Mouse (Mus musculus): ENCODE measurements at regions not wholly inside any gene's neighbourhood (a gene's known extent, or its start where the extent isn't known, plus 50 kb on each side); places are given as distances from the start of the nearest gene placed in this dataset.

DNA sequence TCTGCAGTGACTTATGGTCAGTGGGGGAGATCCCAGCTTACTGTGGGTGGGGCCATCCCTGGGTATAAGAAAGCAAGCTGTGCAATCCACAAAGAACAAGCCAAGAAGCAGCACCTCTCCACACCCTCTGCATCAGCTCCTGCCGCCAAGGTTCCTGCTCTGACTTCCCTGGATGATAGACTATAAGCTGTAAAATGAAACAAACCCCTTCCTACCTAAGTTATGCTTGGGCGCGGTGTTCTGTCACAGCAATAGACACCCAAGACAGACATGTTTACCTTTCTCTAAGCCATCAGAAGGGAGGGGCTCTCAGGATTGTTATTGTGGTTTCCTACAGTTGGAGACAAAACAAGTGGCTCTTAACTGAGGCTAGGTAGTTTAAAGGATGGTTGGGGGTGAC is 159.5 kb downstream of the Spata18 start:
- Histone ChIP-seq H3K36me3 (ENCODE audit: control insufficient read depth, insufficient read depth, low read length) (no peaks in the 10 kb centered on the region), H3K9ac (ENCODE audit: low read length) (no peak overlapping the region), H3K27ac (ENCODE audit: low read depth, low read length) (no peak overlapping the region), H3K4me3 (ENCODE audit: low read depth, low read length) (no peak overlapping the region), H3K9me3 (ENCODE audit: control insufficient read depth, low read length) (no peaks in the 10 kb centered on the region), H3K27me3 (ENCODE audit: control insufficient read depth, insufficient read depth, low read length) (no peaks in the 10 kb centered on the region), H3K4me1 (ENCODE audit: control insufficient read depth, insufficient read depth, low read length) (no peaks in the 10 kb centered on the region), H3K4me2 (ENCODE audit: low read depth) (no peak overlapping the region)
- no peak for ATAC-seq (ENCODE audit: insufficient read depth, low FRiP score, low TSS enrichment)
- DNase-seq (ENCODE audit: low spot score), result peak; percentile 25
- 58% methylated on average over 3 of the region's 3 CpGs for WGBS

DNA sequence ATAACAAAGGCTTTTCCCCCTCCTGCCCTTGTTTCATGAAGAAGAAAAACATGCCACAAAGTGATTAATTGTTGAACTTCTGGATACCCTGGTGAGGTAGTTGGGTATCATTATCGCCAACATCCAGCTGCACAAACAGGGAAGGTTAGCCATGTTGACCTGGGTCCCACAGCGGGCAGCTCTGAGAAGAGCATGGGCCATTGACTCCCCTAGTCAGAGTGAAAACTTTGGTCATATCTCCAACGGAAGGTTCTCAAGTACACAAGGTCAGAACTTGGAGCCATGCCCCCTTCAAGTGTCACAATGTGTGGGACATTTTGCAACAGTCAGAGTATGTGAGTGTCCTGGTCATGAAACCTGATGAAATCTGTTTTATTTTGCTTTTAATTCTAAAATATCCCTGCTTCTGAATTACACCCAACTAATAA is 159.9 kb downstream of the Spata18 start:
- ATAC-seq (ENCODE audit: insufficient read depth, low FRiP score, low TSS enrichment) (no peak), DNase-seq (ENCODE audit: low spot score) (peak; percentile 52)
- no peaks in the 10 kb centered on the region for H3K27me3 ChIP-seq (ENCODE audit: control insufficient read depth, insufficient read depth, low read length)
- H3K4me1 ChIP-seq (ENCODE audit: control insufficient read depth, insufficient read depth, low read length), result no peaks in the 10 kb centered on the region
- H3K27ac ChIP-seq (ENCODE audit: low read depth, low read length), result no peak overlapping the region
- H3K36me3 ChIP-seq (ENCODE audit: control insufficient read depth, insufficient read depth, low read length), result no peaks in the 10 kb centered on the region
- WGBS, result 51% methylated on average over 3 of the region's 3 CpGs
- H3K4me2 ChIP-seq (ENCODE audit: low read depth), result no peak overlapping the region
- H3K9me3 ChIP-seq (ENCODE audit: control insufficient read depth, low read length), result no peaks in the 10 kb centered on the region
- no peak overlapping the region for H3K9ac ChIP-seq (ENCODE audit: low read length)
- H3K4me3 ChIP-seq (ENCODE audit: low read depth, low read length), result no peak overlapping the region

DNA sequence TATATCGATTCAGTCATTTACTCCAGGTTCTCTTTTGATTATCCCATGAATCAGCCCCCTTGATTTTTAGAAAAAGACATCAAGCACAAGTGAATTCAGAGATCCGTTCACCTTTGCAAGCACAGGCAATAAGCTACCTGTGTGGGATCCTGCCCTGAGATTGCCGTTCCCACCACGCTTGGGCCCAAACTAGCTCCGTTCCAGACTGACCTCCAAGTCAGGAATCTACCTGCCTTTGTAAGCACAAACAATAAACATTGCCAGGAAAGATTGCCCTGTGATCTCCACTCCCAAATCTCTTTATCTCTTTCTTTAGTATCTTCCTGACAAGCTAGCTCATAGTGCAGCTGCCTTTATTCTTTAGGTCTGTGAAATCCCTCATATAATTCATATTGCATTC is 164.6 kb downstream of the Spata18 start:
- no peaks in the 10 kb centered on the region for H3K9me3 ChIP-seq (ENCODE audit: control insufficient read depth, low read length)
- H3K4me3 ChIP-seq (ENCODE audit: low read depth, low read length), result no peak overlapping the region
- no peak for ATAC-seq (ENCODE audit: insufficient read depth, low FRiP score, low TSS enrichment)
- H3K36me3 ChIP-seq (ENCODE audit: control insufficient read depth, insufficient read depth, low read length), result no peaks in the 10 kb centered on the region
- DNase-seq (ENCODE audit: low spot score), result no peak
- H3K9ac ChIP-seq (ENCODE audit: low read length), result no peak overlapping the region
- H3K4me1 ChIP-seq (ENCODE audit: control insufficient read depth, insufficient read depth, low read length), result no peaks in the 10 kb centered on the region
- no peak overlapping the region for H3K4me2 ChIP-seq (ENCODE audit: low read depth)
- 95% methylated on average over 5 of the region's 5 CpGs for WGBS
- H3K27ac ChIP-seq (ENCODE audit: low read depth, low read length), result no peak overlapping the region
- H3K27me3 ChIP-seq (ENCODE audit: control insufficient read depth, insufficient read depth, low read length), result no peaks in the 10 kb centered on the region

DNA sequence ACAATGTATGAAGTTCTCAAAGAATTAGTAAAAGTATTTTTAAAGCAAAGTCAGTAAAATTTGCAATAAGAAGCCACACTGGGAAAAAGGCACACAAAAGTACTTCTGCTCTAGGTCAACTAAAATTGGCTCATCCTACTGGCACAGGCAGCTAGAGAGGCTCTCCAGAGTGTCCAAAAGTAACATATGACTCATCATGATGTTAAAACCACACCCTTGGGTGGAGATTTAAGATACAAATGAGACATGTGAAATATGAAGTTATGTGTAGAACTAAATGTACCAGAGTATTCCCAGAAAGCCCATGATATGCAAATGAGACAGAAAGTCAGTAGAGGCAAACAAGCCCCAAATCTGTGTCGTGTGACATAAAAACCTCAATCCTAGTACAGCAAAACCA is 166.0 kb downstream of the Spata18 start:
- Histone ChIP-seq H3K36me3 (ENCODE audit: control insufficient read depth, insufficient read depth, low read length) (no peaks in the 10 kb centered on the region), H3K4me3 (ENCODE audit: low read depth, low read length) (no peak overlapping the region), H3K9ac (ENCODE audit: low read length) (no peak overlapping the region), H3K27ac (ENCODE audit: low read depth, low read length) (no peak overlapping the region), H3K4me2 (ENCODE audit: low read depth) (no peak overlapping the region), H3K9me3 (ENCODE audit: control insufficient read depth, low read length) (no peaks in the 10 kb centered on the region), H3K27me3 (ENCODE audit: control insufficient read depth, insufficient read depth, low read length) (no peaks in the 10 kb centered on the region), H3K4me1 (ENCODE audit: control insufficient read depth, insufficient read depth, low read length) (no peaks in the 10 kb centered on the region)
- ATAC-seq (ENCODE audit: insufficient read depth, low FRiP score, low TSS enrichment) (no peak), DNase-seq (ENCODE audit: low spot score) (no peak)
- WGBS, result 97% methylated on average over 1 of the region's 1 CpGs

DNA sequence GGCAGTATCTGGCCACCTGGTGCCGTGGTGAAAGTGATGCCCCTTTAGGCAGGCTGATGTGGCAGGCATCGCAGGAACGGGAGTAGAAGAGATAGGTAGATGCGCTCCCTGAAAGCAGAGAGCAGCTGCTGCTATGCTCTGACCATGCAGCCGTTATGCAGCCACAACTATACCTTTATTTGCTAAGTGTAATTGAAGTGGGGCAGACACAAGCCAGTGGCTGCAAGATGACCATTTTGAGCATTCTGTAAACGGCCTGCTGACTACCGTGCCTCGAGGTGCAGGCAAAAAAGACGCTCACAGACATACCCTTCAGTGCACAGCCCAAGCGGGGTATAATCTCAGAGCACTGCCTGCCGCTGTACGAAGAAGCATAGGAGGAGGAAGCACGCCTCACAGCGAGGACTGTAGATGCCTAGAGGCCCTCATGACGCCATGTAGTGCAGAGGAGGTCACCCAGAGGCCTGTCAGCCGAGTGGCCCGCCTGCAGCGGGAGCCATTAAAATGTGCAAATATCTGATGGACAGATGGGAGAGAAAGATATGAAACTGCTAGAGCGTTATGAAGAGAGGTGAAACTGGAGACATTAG is 170.9 kb downstream of the Spata18 start:
- ATAC-seq (ENCODE audit: insufficient read depth, low FRiP score, low TSS enrichment) (no peak), DNase-seq (ENCODE audit: low spot score) (no peak)
- no peaks in the 10 kb centered on the region for H3K9me3 ChIP-seq (ENCODE audit: control insufficient read depth, low read length)
- 0 out of 2 replicates have a peak, but pooled peaks cover 2% of the 10 kb centered on the region for H3K4me1 ChIP-seq (ENCODE audit: control insufficient read depth, insufficient read depth, low read length)
- no peak overlapping the region for H3K27ac ChIP-seq (ENCODE audit: low read depth, low read length)
- no peak overlapping the region for H3K4me3 ChIP-seq (ENCODE audit: low read depth, low read length)
- 75% methylated on average over 19 of the region's 19 CpGs for WGBS
- H3K36me3 ChIP-seq (ENCODE audit: control insufficient read depth, insufficient read depth, low read length), result no peaks in the 10 kb centered on the region
- no peaks in the 10 kb centered on the region for H3K27me3 ChIP-seq (ENCODE audit: control insufficient read depth, insufficient read depth, low read length)
- no peak overlapping the region for H3K4me2 ChIP-seq (ENCODE audit: low read depth)
- no peak overlapping the region for H3K9ac ChIP-seq (ENCODE audit: low read length)

DNA sequence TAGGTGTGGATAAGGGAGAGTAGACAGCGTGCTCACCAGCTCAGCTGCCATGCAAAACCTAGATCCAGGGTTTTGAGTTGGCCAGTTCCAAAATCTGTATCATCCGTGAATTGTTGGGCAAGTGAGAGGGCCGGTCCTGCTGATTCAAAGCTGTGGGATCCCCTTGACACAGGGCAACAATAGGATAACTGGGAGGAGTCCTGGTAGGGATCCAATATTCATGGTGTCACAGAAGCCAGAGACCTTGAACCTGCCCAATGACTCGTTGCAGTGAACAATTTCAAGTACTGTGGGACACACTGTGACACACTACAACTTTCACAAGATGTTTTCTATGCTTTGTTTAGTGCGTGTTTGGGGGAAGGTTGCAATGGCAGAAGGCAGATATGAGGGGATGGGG is 172.2 kb downstream of the Spata18 start:
- Histone ChIP-seq H3K4me1 (ENCODE audit: control insufficient read depth, insufficient read depth, low read length) (0 out of 2 replicates have a peak, but pooled peaks cover 2% of the 10 kb centered on the region), H3K27ac (ENCODE audit: low read depth, low read length) (no peak overlapping the region), H3K4me2 (ENCODE audit: low read depth) (no peak overlapping the region), H3K4me3 (ENCODE audit: low read depth, low read length) (no peak overlapping the region), H3K36me3 (ENCODE audit: control insufficient read depth, insufficient read depth, low read length) (no peaks in the 10 kb centered on the region), H3K9ac (ENCODE audit: low read length) (no peak overlapping the region), H3K9me3 (ENCODE audit: control insufficient read depth, low read length) (no peaks in the 10 kb centered on the region), H3K27me3 (ENCODE audit: control insufficient read depth, insufficient read depth, low read length) (no peaks in the 10 kb centered on the region)
- no peak for DNase-seq (ENCODE audit: low spot score)
- no peak for ATAC-seq (ENCODE audit: insufficient read depth, low FRiP score, low TSS enrichment)
- 90% methylated on average over 5 of the region's 5 CpGs for WGBS

DNA sequence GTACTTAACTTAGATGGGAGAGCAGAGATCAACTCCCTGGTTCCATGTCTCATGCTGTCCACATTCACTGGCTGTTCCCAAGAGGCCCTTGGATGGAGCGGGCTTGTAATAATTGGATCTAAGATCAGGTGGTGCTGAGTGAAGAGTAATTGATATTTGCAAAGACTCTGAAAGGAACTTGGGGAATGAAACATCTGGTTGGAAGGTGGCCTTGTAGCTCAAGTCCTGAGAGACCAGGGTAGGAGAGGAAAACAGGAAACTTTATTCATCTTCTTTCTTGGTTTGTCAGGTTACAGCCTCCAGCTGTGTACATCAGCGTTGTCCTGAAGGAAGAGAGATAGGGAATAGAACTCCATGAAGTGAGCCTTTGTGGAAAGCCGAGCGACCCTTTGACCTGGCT is 175.8 kb downstream of the Spata18 start:
- H3K4me3 ChIP-seq (ENCODE audit: low read depth, low read length), result no peak overlapping the region
- H3K9ac ChIP-seq (ENCODE audit: low read length), result no peak overlapping the region
- no peaks in the 10 kb centered on the region for H3K36me3 ChIP-seq (ENCODE audit: control insufficient read depth, insufficient read depth, low read length)
- DNase-seq (ENCODE audit: low spot score) (no peak), ATAC-seq (ENCODE audit: insufficient read depth, low FRiP score, low TSS enrichment) (no peak)
- H3K9me3 ChIP-seq (ENCODE audit: control insufficient read depth, low read length), result no peaks in the 10 kb centered on the region
- WGBS, result 83% methylated on average over 4 of the region's 4 CpGs
- H3K27me3 ChIP-seq (ENCODE audit: control insufficient read depth, insufficient read depth, low read length), result no peaks in the 10 kb centered on the region
- H3K4me1 ChIP-seq (ENCODE audit: control insufficient read depth, insufficient read depth, low read length), result 0 out of 2 replicates have a peak, but pooled peaks cover 2% of the 10 kb centered on the region
- no peak overlapping the region for H3K4me2 ChIP-seq (ENCODE audit: low read depth)
- no peak overlapping the region for H3K27ac ChIP-seq (ENCODE audit: low read depth, low read length)

DNA sequence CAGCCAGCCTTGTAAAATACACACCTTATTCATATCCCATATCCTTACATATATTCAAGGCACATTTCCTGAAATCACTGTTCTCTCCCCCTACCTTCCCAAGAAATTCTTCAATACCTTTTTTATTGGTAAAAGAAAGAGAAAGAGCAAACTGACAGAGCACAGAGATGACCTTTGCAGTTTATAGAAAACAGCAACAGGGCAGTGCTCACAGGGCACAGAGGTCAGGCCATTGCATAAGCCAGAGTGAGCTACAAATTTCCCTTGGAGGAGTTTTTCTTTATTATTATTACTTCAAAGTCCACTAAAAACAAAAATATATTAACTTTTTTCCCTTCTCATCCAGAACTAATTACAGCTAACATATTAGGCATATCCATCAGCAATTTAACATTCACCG is 182.5 kb downstream of the Spata18 start:
- H3K27ac ChIP-seq (ENCODE audit: low read depth, low read length), result no peak overlapping the region
- no peak overlapping the region for H3K4me3 ChIP-seq (ENCODE audit: low read depth, low read length)
- H3K4me2 ChIP-seq (ENCODE audit: low read depth), result no peak overlapping the region
- no peaks in the 10 kb centered on the region for H3K9me3 ChIP-seq (ENCODE audit: control insufficient read depth, low read length)
- DNase-seq (ENCODE audit: low spot score) (no peak), ATAC-seq (ENCODE audit: insufficient read depth, low FRiP score, low TSS enrichment) (no peak)
- 86% methylated on average over 1 of the region's 1 CpGs for WGBS
- H3K9ac ChIP-seq (ENCODE audit: low read length), result no peak overlapping the region
- H3K4me1 ChIP-seq (ENCODE audit: control insufficient read depth, insufficient read depth, low read length), result no peaks in the 10 kb centered on the region
- no peaks in the 10 kb centered on the region for H3K27me3 ChIP-seq (ENCODE audit: control insufficient read depth, insufficient read depth, low read length)
- H3K36me3 ChIP-seq (ENCODE audit: control insufficient read depth, insufficient read depth, low read length), result no peaks in the 10 kb centered on the region

DNA sequence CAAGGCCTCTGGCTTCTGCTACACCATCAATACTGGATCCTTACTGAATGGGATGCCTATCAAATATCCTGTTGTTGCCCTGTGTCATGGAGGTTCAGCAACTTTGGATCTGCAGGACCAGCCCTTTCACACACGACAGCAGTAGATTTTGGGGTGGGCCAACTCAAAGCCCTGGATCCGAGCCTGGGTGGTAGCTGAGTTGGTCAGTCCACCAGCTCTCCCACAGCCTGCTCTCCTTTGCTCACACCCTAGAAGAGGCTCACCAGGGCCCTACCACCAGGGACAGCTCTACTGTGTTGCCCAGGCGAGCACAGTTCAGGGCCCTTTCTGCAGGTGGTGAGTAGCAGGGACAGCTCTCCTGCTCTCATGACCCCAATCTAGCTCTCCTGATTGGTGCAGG is 192.6 kb downstream of the Spata18 start:
- no peak overlapping the region for H3K4me2 ChIP-seq (ENCODE audit: low read depth)
- DNase-seq (ENCODE audit: low spot score), result no peak

More for the DNA sequence above, 192.6 kb downstream of the Spata18 start:
- no peak for ATAC-seq (ENCODE audit: insufficient read depth, low FRiP score, low TSS enrichment)
- no peaks in the 10 kb centered on the region for H3K27me3 ChIP-seq (ENCODE audit: control insufficient read depth, insufficient read depth, low read length)
- no peaks in the 10 kb centered on the region for H3K36me3 ChIP-seq (ENCODE audit: control insufficient read depth, insufficient read depth, low read length)
- no peak overlapping the region for H3K27ac ChIP-seq (ENCODE audit: low read depth, low read length)
- no peak overlapping the region for H3K9ac ChIP-seq (ENCODE audit: low read length)
- WGBS, result 86% methylated on average over 3 of the region's 3 CpGs
- no peaks in the 10 kb centered on the region for H3K9me3 ChIP-seq (ENCODE audit: control insufficient read depth, low read length)
- no peaks in the 10 kb centered on the region for H3K4me1 ChIP-seq (ENCODE audit: control insufficient read depth, insufficient read depth, low read length)
- no peak overlapping the region for H3K4me3 ChIP-seq (ENCODE audit: low read depth, low read length)

All from neural tube, embryonic 11.5 days (tissue).